Mouse (Mus musculus): ENCODE results near the gene Prkce. TPM values are rescaled to one million over a fixed set of nuclear protein-coding genes. Genes with fewer than 3 reads are reported as not detected.

Gene Prkce
- polyA plus RNA-seq, 1 experiment from 2014 or later: 6.7 TPM

DNA sequence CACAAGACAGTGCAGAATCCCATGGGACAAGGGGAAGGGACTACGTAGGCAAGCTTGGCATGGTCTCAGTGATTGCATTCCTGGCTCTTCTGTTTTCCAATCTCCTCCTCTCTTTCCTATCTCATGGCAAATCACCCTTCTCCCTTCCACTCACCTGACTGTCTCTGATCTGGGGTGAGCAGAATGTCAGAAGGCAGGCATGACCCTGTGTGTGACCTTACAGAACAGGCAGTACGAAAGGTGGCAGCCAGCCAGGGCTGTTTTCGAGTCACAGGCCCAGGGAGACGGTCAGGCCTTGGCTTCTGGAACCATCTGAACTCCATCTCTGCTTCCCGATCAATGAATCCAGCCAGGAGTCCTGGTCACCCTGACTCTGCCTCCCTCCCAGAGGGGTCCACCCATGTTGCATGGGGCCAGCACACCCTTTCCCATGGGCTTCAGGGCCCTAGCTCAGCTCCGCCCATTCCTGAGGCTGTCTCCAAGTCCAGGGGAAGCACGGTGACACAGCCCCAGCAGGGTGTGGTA, 119.2 kb downstream of the Prkce start:
- H3K27ac ChIP-seq (replicated peaks; ENCODE audit: low read depth, low read length): no peak overlapping the region
- no peak for DNase-seq (ENCODE audit: low spot score)
- ATAC-seq (replicated peaks; ENCODE audit: insufficient number of reproducible peaks, low FRiP score, low TSS enrichment, low read depth): no peak
- H3K9ac ChIP-seq (replicated peaks; ENCODE audit: low read length): no peak overlapping the region
- no peak overlapping the region for H3K4me2 ChIP-seq (ENCODE audit: low read depth, low read length)
- WGBS: 77% methylated on average over 7 of the region's 7 CpGs
- no peaks in the 10 kb centered on the region for H3K9me3 ChIP-seq (replicated peaks; ENCODE audit: control insufficient read depth, low read length)
- no peak overlapping the region for H3K4me3 ChIP-seq (ENCODE audit: low read depth, low read length)
- H3K27me3 ChIP-seq (ENCODE audit: control insufficient read depth, insufficient read depth, low read length): no peaks in the 10 kb centered on the region
- H3K4me1 ChIP-seq (ENCODE audit: control insufficient read depth, insufficient read depth, low read length): no peaks in the 10 kb centered on the region
- no peaks in the 10 kb centered on the region for H3K36me3 ChIP-seq (replicated peaks; ENCODE audit: control insufficient read depth, insufficient read depth, low read depth, low read length)

DNA sequence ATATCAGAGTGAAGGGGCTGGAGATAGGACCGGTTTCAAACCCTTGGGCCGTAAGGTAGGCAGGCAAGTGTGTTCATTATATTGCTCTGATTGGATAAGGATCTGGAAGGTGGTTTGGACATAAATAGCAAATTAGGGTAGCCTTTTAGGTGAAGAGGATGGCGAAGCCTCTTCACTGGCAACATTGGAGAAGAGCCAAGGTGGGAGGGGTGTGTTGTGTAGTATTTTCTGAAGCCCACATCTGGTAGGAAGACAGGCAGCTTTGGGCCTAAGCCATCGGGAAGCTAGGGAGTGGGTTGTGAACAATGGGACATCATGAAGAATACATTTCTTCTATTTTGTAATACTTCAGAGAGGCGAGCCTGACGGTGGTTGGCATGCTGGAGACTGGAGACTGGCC, 125.1 kb downstream of the Prkce start:
- Histone ChIP-seq H3K4me1 (ENCODE audit: control insufficient read depth, insufficient read depth, low read length) (no peaks in the 10 kb centered on the region; the same call in 1 of the 2 replicates), H3K4me2 (ENCODE audit: low read depth, low read length) (no peak overlapping the region), H3K4me3 (ENCODE audit: low read depth, low read length) (no peak overlapping the region), H3K9me3 (replicated peaks; ENCODE audit: control insufficient read depth, low read length) (no peaks in the 10 kb centered on the region), H3K36me3 (replicated peaks; ENCODE audit: control insufficient read depth, insufficient read depth, low read depth, low read length) (no peaks in the 10 kb centered on the region), H3K9ac (replicated peaks; ENCODE audit: low read length) (no peak overlapping the region), H3K27me3 (ENCODE audit: control insufficient read depth, insufficient read depth, low read length) (no peaks in the 10 kb centered on the region), H3K27ac (replicated peaks; ENCODE audit: low read depth, low read length) (no peak overlapping the region)
- ATAC-seq (replicated peaks; ENCODE audit: insufficient number of reproducible peaks, low FRiP score, low TSS enrichment, low read depth) (no peak; the same call in 1 of the 2 replicates), DNase-seq (ENCODE audit: low spot score) (no peak)
- 93% methylated on average over 6 of the region's 6 CpGs for WGBS

DNA sequence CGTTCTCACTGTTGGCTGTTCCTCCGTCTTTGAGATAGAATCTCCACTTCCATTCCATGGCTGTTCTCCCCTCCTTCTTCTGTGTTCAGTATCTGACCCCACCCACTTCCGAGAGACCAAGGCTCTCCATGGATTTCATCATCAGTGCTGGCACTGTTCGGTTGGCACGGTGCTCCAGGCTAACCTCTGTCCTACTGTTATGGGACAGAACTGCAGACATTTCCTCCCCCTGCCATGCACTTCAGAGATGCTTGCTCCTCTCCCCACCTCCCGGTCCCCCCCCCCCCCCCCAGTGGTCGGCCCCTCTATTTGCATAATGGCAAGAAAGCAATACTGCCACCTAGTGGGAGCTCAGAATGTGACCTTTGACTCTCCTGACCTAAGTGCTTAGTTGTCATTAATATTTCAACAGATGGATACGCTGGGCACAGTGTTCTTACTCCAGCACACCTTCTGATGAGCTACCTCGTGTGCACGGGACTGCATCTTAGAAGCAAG, 125.7 kb downstream of the Prkce start:
- H3K4me2 ChIP-seq (ENCODE audit: low read depth, low read length): no peak overlapping the region
- peak; percentile 77 for DNase-seq (ENCODE audit: low spot score)
- no peak overlapping the region for H3K9ac ChIP-seq (replicated peaks; ENCODE audit: low read length)

DNA sequence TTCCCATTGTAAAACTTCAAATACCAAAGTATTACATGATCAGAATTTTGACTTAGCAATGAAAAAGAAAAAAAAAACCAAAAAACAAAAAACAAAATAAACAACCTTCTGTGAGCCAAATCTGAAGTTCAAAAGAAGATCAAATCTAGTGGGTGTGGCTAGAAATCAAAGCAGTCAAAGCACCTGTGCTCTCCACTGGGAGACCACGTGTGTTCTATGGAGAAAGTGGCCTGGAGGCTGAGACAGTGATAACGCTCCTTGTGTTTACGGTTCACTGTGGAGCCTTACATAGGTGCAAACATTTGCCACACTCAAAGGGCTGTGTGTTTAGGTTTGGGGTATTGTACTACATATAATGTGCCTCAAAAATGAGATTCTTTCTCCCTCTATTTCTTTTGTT, 132.0 kb downstream of the Prkce start:
- no peaks in the 10 kb centered on the region for H3K36me3 ChIP-seq (replicated peaks; ENCODE audit: control insufficient read depth, insufficient read depth, low read depth, low read length)
- 67% methylated on average over 3 of the region's 3 CpGs for WGBS
- H3K4me1 ChIP-seq (ENCODE audit: control insufficient read depth, insufficient read depth, low read length): peaks cover 2% of the 10 kb centered on the region; the same call in 1 of the 2 replicates
- DNase-seq (ENCODE audit: low spot score): no peak
- H3K9me3 ChIP-seq (replicated peaks; ENCODE audit: control insufficient read depth, low read length): no peaks in the 10 kb centered on the region
- H3K4me3 ChIP-seq (ENCODE audit: low read depth, low read length): no peak overlapping the region
- no peaks in the 10 kb centered on the region for H3K27me3 ChIP-seq (ENCODE audit: control insufficient read depth, insufficient read depth, low read length)
- no peak overlapping the region for H3K9ac ChIP-seq (replicated peaks; ENCODE audit: low read length)
- H3K27ac ChIP-seq (replicated peaks; ENCODE audit: low read depth, low read length): no peak overlapping the region
- ATAC-seq (replicated peaks; ENCODE audit: insufficient number of reproducible peaks, low FRiP score, low TSS enrichment, low read depth): no peak
- H3K4me2 ChIP-seq (ENCODE audit: low read depth, low read length): no peak overlapping the region

More for the DNA sequence above, 125.7 kb downstream of the Prkce start:
- Histone ChIP-seq H3K9me3 (replicated peaks; ENCODE audit: control insufficient read depth, low read length) (no peaks in the 10 kb centered on the region), H3K4me1 (ENCODE audit: control insufficient read depth, insufficient read depth, low read length) (no peaks in the 10 kb centered on the region; the same call in 1 of the 2 replicates), H3K4me3 (ENCODE audit: low read depth, low read length) (no peak overlapping the region), H3K27ac (replicated peaks; ENCODE audit: low read depth, low read length) (no peak overlapping the region), H3K27me3 (ENCODE audit: control insufficient read depth, insufficient read depth, low read length) (no peaks in the 10 kb centered on the region), H3K36me3 (replicated peaks; ENCODE audit: control insufficient read depth, insufficient read depth, low read depth, low read length) (no peaks in the 10 kb centered on the region)
- ATAC-seq (replicated peaks; ENCODE audit: insufficient number of reproducible peaks, low FRiP score, low TSS enrichment, low read depth): peak; percentile 56; the same call in 1 of the 2 replicates
- WGBS: 38% methylated on average over 10 of the region's 10 CpGs

DNA sequence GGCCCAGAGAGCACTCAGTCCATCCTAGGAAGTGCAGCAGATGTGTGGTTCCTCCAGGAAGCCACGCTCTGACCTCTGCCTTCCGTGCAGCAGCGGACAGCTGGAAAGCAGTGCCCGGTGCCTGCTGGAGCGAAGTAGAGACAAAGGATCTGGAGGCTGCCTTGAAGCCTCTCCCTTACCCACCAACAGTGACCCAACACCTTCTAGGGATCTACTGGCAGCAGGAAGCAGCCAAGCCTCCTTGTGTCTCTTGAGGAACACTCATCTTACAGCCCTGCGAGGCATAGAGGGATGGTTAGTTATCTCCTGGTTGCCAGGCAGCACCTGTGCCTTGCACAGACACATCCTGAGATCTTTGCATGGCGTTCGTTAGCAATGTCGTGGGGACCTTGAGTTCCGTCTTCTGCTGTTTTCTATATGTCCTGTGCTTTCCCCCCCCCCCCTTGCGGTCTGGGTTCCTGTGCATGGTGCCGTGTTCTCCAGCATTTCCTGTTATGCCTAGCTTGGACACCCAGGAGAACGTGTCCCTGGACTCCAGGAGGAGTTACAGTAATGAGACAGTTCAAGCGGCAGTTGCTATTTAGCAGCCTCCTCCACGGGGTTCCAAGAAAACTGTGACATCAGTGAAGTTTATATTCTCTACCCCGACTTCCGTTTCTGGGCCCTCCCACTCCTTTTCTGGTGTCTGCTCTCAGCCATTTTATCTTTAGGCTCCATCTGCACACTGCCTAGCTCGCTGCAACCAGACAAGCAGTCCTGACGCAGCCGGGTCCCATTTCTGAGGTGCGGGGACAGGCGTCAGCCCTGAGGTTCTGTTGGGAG, 133.4 kb downstream of the Prkce start:
- H3K4me2 ChIP-seq (ENCODE audit: low read depth, low read length): no peak overlapping the region
- H3K9me3 ChIP-seq (replicated peaks; ENCODE audit: control insufficient read depth, low read length): no peaks in the 10 kb centered on the region
- H3K36me3 ChIP-seq (replicated peaks; ENCODE audit: control insufficient read depth, insufficient read depth, low read depth, low read length): no peaks in the 10 kb centered on the region
- peaks cover 2% of the 10 kb centered on the region; the same call in 1 of the 2 replicates for H3K4me1 ChIP-seq (ENCODE audit: control insufficient read depth, insufficient read depth, low read length)
- H3K27ac ChIP-seq (replicated peaks; ENCODE audit: low read depth, low read length): no peak overlapping the region
- no peaks in the 10 kb centered on the region for H3K27me3 ChIP-seq (ENCODE audit: control insufficient read depth, insufficient read depth, low read length)
- no peak for ATAC-seq (replicated peaks; ENCODE audit: insufficient number of reproducible peaks, low FRiP score, low TSS enrichment, low read depth)
- no peak for DNase-seq (ENCODE audit: low spot score)
- no peak overlapping the region for H3K4me3 ChIP-seq (ENCODE audit: low read depth, low read length)
- no peak overlapping the region for H3K9ac ChIP-seq (replicated peaks; ENCODE audit: low read length)
- 67% methylated on average over 22 of the region's 22 CpGs for WGBS

DNA sequence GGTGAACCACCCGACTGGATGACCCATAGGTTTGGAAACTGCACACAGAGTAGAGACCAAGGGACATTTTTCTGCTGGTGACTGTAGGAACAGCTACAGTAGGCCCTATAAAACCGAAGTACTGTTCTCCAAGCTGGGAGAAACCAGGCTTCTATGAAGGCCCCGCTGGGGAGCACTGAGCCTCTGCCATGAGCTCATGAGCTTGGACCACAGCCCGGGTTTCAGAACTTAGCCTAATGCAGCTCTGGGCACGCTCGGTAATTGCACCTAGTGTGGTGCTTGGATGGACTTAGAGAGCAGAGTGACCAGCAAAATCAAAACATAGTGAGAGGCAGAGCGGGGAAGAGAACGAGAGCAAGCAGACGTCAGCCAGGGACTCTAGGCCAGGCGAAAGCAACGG, 134.7 kb downstream of the Prkce start:
- no peak overlapping the region for H3K4me3 ChIP-seq (ENCODE audit: low read depth, low read length)
- H3K9ac ChIP-seq (replicated peaks; ENCODE audit: low read length): no peak overlapping the region
- no peaks in the 10 kb centered on the region for H3K9me3 ChIP-seq (replicated peaks; ENCODE audit: control insufficient read depth, low read length)
- no peak for DNase-seq (ENCODE audit: low spot score)
- no peak overlapping the region for H3K27ac ChIP-seq (replicated peaks; ENCODE audit: low read depth, low read length)
- no peaks in the 10 kb centered on the region for H3K36me3 ChIP-seq (replicated peaks; ENCODE audit: control insufficient read depth, insufficient read depth, low read depth, low read length)
- peaks cover 2% of the 10 kb centered on the region; the same call in 1 of the 2 replicates for H3K4me1 ChIP-seq (ENCODE audit: control insufficient read depth, insufficient read depth, low read length)
- no peaks in the 10 kb centered on the region for H3K27me3 ChIP-seq (ENCODE audit: control insufficient read depth, insufficient read depth, low read length)
- no peak for ATAC-seq (replicated peaks; ENCODE audit: insufficient number of reproducible peaks, low FRiP score, low TSS enrichment, low read depth)
- WGBS: 93% methylated on average over 11 of the region's 11 CpGs
- no peak overlapping the region for H3K4me2 ChIP-seq (ENCODE audit: low read depth, low read length)

DNA sequence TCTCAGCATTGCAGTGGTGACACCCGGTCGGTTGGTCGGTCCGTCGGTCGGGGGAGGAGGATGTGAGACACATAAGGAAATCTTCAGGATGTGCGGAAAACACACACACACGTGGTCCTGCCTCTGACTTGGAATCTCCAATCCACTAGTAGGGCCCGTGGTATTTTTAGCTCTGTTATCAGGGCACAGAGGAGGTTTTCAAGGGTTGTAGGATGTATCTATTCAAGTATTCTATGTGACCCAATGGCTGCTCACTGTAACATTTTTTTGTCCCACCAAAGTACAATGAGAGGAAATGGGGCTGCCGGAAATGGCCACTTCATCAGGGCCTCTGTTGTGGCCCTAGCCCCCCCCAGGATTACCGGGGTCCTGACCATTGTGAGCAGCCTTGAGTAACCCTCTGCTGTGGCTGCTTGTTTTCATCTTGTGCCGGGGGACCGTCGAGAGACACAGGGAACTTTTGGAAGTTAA, 135.3 kb downstream of the Prkce start:
- Histone ChIP-seq H3K4me1 (ENCODE audit: control insufficient read depth, insufficient read depth, low read length) (peaks cover 2% of the 10 kb centered on the region; the same call in 1 of the 2 replicates), H3K4me2 (ENCODE audit: low read depth, low read length) (no peak overlapping the region), H3K27ac (replicated peaks; ENCODE audit: low read depth, low read length) (no peak overlapping the region), H3K4me3 (ENCODE audit: low read depth, low read length) (no peak overlapping the region), H3K9ac (replicated peaks; ENCODE audit: low read length) (no peak overlapping the region), H3K9me3 (replicated peaks; ENCODE audit: control insufficient read depth, low read length) (no peaks in the 10 kb centered on the region), H3K27me3 (ENCODE audit: control insufficient read depth, insufficient read depth, low read length) (no peaks in the 10 kb centered on the region), H3K36me3 (replicated peaks; ENCODE audit: control insufficient read depth, insufficient read depth, low read depth, low read length) (no peaks in the 10 kb centered on the region)
- ATAC-seq (replicated peaks; ENCODE audit: insufficient number of reproducible peaks, low FRiP score, low TSS enrichment, low read depth) (no peak), DNase-seq (ENCODE audit: low spot score) (no peak)
- WGBS: 91% methylated on average over 14 of the region's 14 CpGs

Data from embryonic facial prominence, embryonic 11.5 days (tissue).